Mouse (Mus musculus) kidney, adult 11 months (tissue): Measurements from ENCODE around the gene Igf2r.
"Not testable (repeated sequence)": the region's sequence is repeated elsewhere in the genome, so short reads cannot be mapped to it uniquely, and the experiment has no call there.

Source experiments
- DNase-seq: peaks from one replicate; pipeline ENCODE4 v3.0.0; 2022

Igf2r gene

GRCm38 (mm10) chr17:12712191-12712590, 57.3 kb downstream of the Igf2r start:
- no peak for DNase-seq

- no peak for DNase-seq
These were observed 58.5 kb downstream of the Igf2r start for GRCm38 (mm10) chr17:12710976-12711375.

GRCm38 (mm10) chr17:12710050-12710780, 59.2 kb downstream of the Igf2r start:
- DNase-seq: no peak

GRCm38 (mm10) chr17:12708398-12708797, 61.1 kb downstream of the Igf2r start:
- no peak for DNase-seq

GRCm38 (mm10) chr17:12706590-12707049, 62.8 kb downstream of the Igf2r start:
- DNase-seq: no peak

- DNase-seq: no peak
These were observed 66.6 kb downstream of the Igf2r start for GRCm38 (mm10) chr17:12702901-12703300.

GRCm38 (mm10) chr17:12700373-12700772, 69.1 kb downstream of the Igf2r start:
- no peak for DNase-seq

GRCm38 (mm10) chr17:12691899-12692298, 77.6 kb downstream of the Igf2r start:
- no peak for DNase-seq

GRCm38 (mm10) chr17:12689537-12689936, 79.9 kb downstream of the Igf2r start:
- DNase-seq: no peak

- DNase-seq: peak; percentile 36
These were observed 80.9 kb downstream of the Igf2r start for GRCm38 (mm10) chr17:12688427-12689110.

GRCm38 (mm10) chr17:12684928-12685624, 84.4 kb downstream of the Igf2r start:
- DNase-seq: no peak

- peak; percentile 56 for DNase-seq
These were observed 85.1 kb downstream of the Igf2r start for GRCm38 (mm10) chr17:12684412-12684811.

- no peak for DNase-seq
These were observed 85.9 kb downstream of the Igf2r start for GRCm38 (mm10) chr17:12683582-12683981.

- DNase-seq: no peak
These were observed 91.2 kb downstream of the Igf2r start for GRCm38 (mm10) chr17:12678261-12678660.

GRCm38 (mm10) chr17:12677139-12677538, 92.3 kb downstream of the Igf2r start:
- no peak for DNase-seq

GRCm38 (mm10) chr17:12675646-12676045, 93.8 kb downstream of the Igf2r start, which contains the start of gene Slc22a1:
Gene Slc22a1 (minus strand): TSS chr17:12675829.
- peak; percentile 89 for DNase-seq

GRCm38 (mm10) chr17:12674980-12675379, 94.5 kb downstream of the Igf2r start:
- DNase-seq: not testable (repeated sequence)

GRCm38 (mm10) chr17:12673871-12674270, 95.6 kb downstream of the Igf2r start:
- DNase-seq: peak; percentile 60

GRCm38 (mm10) chr17:12672285-12672790, 97.1 kb downstream of the Igf2r start:
- DNase-seq: no peak

- peak; percentile 74 for DNase-seq
These were observed 98.3 kb downstream of the Igf2r start for GRCm38 (mm10) chr17:12671029-12671605.

GRCm38 (mm10) chr17:12669363-12669679, 100.1 kb downstream of the Igf2r start:
- DNase-seq: peak; percentile 54

GRCm38 (mm10) chr17:12668478-12669362, 100.7 kb downstream of the Igf2r start:
- no peak for DNase-seq
